Mouse (Mus musculus) layer of hippocampus, adult 11-12 months (tissue): ENCODE measurements around the gene Rapgef6.
A peak's percentile ranks its signal among the peaks of the same experiment; 100 is the strongest.

Source experiments
- DNase-seq: peaks from one replicate; pipeline ENCODE4 v3.0.0; 2022; ENCODE audit warnings: low spot score

Gene Rapgef6

GRCm38 (mm10) chr11:54522529-54523430 is at the start of gene Rapgef6:
TSS of gene Rapgef6 (plus strand) at chr11:54522847.
- peak; percentile 98 for DNase-seq

- DNase-seq = no peak
Measured at GRCm38 (mm10) chr11:54478414-54478813, 44.2 kb upstream of the Rapgef6 start.

- DNase-seq = no peak
Measured at GRCm38 (mm10) chr11:54486041-54486440, 36.6 kb upstream of the Rapgef6 start.

GRCm38 (mm10) chr11:54491946-54492558 is 30.6 kb upstream of the Rapgef6 start:
- no peak for DNase-seq

- DNase-seq = no peak
Measured at GRCm38 (mm10) chr11:54492559-54492958, 30.1 kb upstream of the Rapgef6 start.

- DNase-seq = no peak
Measured at GRCm38 (mm10) chr11:54499838-54500237, 22.8 kb upstream of the Rapgef6 start.

- DNase-seq = no peak
Measured at GRCm38 (mm10) chr11:54502546-54503245, 20.0 kb upstream of the Rapgef6 start.

- no peak for DNase-seq
Measured at GRCm38 (mm10) chr11:54513584-54513983, 9.1 kb upstream of the Rapgef6 start.

- no peak for DNase-seq
Measured at GRCm38 (mm10) chr11:54521927-54522528, 619 bp upstream of the Rapgef6 start.

GRCm38 (mm10) chr11:54523431-54524001 is 869 bp downstream of the Rapgef6 start:
- no peak for DNase-seq

GRCm38 (mm10) chr11:54528002-54528401 is 5.4 kb downstream of the Rapgef6 start:
- DNase-seq = no peak

- no peak for DNase-seq
Measured at GRCm38 (mm10) chr11:54530391-54530790, 7.7 kb downstream of the Rapgef6 start.

- no peak for DNase-seq
Measured at GRCm38 (mm10) chr11:54530916-54531315, 8.3 kb downstream of the Rapgef6 start.

- DNase-seq = no peak
Measured at GRCm38 (mm10) chr11:54533834-54534233, 11.2 kb downstream of the Rapgef6 start.

- DNase-seq = peak; percentile 76
Measured at GRCm38 (mm10) chr11:54534871-54535270, 12.2 kb downstream of the Rapgef6 start.

- DNase-seq = no peak
Measured at GRCm38 (mm10) chr11:54539031-54539430, 16.4 kb downstream of the Rapgef6 start.

GRCm38 (mm10) chr11:54539486-54539885 is 16.8 kb downstream of the Rapgef6 start:
- DNase-seq = no peak

- no peak for DNase-seq
Measured at GRCm38 (mm10) chr11:54540328-54540727, 17.7 kb downstream of the Rapgef6 start.

GRCm38 (mm10) chr11:54542414-54542813 is 19.8 kb downstream of the Rapgef6 start:
- no peak for DNase-seq

GRCm38 (mm10) chr11:54554970-54555369 is 32.3 kb downstream of the Rapgef6 start:
- no peak for DNase-seq

GRCm38 (mm10) chr11:54562761-54563160 is 40.1 kb downstream of the Rapgef6 start:
- DNase-seq = peak; percentile 33

- no peak for DNase-seq
Measured at GRCm38 (mm10) chr11:54567959-54568358, 45.3 kb downstream of the Rapgef6 start.
